Mouse (Mus musculus): ENCODE data around the gene Adcy5.

The Adcy5 gene

GRCm38 (mm10) chr16:35315496-35315895 lies 160.8 kb downstream of the Adcy5 start:
- DNase-seq (ENCODE audit: low spot score in 2 of 2): no peak

DNA sequence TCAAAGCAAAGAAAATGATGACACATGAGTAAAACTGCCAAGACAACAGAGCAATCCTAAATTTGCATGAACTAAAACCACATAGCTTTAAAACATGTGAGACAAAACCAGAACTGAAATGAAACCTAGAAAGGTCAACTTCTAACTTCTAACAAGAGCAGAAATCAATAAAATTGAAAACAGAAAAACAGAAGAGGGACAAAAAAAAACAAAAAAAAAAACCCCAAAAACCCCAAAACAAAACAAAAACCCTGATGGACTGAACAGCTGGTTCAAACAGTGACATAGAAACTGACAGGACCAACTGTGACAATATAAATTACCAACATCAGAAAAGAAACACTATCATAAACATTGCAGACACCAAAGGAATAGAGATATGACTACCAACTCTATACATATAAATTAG lies 162.2 kb downstream of the Adcy5 start:
- no peak for DNase-seq (ENCODE audit: low spot score in 2 of 2)

DNA sequence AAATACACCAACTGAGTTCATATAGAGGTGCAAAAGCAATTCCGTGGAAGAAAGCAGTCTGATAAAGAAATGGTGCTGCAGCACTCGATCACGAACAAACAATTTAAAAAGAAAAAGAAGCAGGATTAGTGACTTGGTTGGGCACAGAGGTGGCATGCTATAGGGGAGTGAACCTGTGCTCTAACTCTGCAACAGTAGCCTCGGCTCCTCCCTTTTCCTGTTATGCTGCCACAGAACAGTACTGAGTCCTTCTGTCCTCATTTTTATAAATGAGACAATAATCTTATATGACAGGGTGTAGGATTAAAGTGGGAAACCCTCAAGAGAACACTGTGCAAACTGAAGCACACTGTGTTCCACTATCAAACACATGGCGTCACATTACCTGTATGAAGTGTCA lies 162.8 kb downstream of the Adcy5 start:
- no peak for DNase-seq (ENCODE audit: low spot score in 2 of 2)

- DNase-seq (ENCODE audit: low spot score in 2 of 2): no peak
These were observed 163.7 kb downstream of the Adcy5 start for GRCm38 (mm10) chr16:35318397-35318796.

DNA sequence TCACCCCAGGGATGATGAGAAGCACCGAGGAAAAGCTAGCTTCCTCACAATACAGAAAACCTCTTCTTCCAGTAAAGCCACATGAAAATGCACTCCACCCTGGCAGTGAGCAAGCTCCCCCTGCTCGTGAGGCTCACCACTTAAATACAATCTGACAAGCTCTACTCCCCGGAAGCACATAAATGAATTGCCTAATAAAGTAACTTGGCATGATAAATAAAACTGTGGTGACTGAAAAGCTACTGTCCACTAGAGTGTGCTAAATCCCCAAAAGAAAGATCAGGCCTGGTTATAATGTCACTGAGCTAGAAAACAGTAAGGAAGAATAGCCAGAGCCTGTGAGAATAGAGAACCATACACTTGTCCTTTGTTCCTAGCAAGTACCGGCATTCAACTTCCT lies 164.7 kb downstream of the Adcy5 start:
- DNase-seq (ENCODE audit: low spot score in 2 of 2): no peak

GRCm38 (mm10) chr16:35319773-35320172 lies 165.1 kb downstream of the Adcy5 start:
- DNase-seq (ENCODE audit: low spot score in 2 of 2): no peak

- DNase-seq (ENCODE audit: low spot score in 2 of 2): no peak
These were observed 175.8 kb downstream of the Adcy5 start for GRCm38 (mm10) chr16:35330451-35330850.

Data from frontal cortex, postnatal 14 days (tissue).